Mouse (Mus musculus): ENCODE results near the gene Arhgef15.

GRCm38 (mm10) chr11:68993122-68993521, 35.8 kb upstream of the Arhgef15 start:
- TF ChIP-seq CTCF (IDR thresholded peaks at IDR 0.05; ENCODE audit: low read depth) (no peak), EP300 (optimal IDR thresholded peaks at IDR 0.05) (no peak)
